Mouse (Mus musculus) heart, embryonic 13.5 days (tissue): ENCODE measurements around the gene Layn. TPM values are rescaled to one million over a fixed set of nuclear protein-coding genes. Genes with fewer than 3 reads are reported as not detected.

Source experiments
- ATAC-seq: fragments of 200-750 bp; cut with Nextera tagmentation; 2 replicates; pipeline ENCODE4 v1.8.0; 2017; ENCODE audit warnings: moderate TSS enrichment; ENCODE audit not compliant: insufficient number of reproducible peaks, low FRiP score, low TSS enrichment; ENCODE audit errors: extremely low read depth
- H3K27ac ChIP-seq: fragments of 300-500 bp; sonication (generic); replicated peaks from 2 replicates; pipeline ENCODE4 v1.5.1; 2015; ENCODE audit warnings: moderate library complexity, mild to moderate bottlenecking, inconsistent platforms
- H3K27me3 ChIP-seq: fragments of 300-500 bp; sonication (generic); replicated peaks from 2 replicates; pipeline ENCODE4 v1.6.1; 2015; ENCODE audit warnings: mild to moderate bottlenecking, inconsistent platforms
- H3K36me3 ChIP-seq: fragments of 300-500 bp; sonication (generic); 2 replicates; pipeline ENCODE4 v1.6.1; 2015; ENCODE audit warnings: mild to moderate bottlenecking, inconsistent platforms
- H3K4me1 ChIP-seq: fragments of 300-500 bp; sonication (generic); 2 replicates; pipeline ENCODE4 v1.6.1; 2015; ENCODE audit warnings: inconsistent platforms
- H3K4me2 ChIP-seq: fragments of 300-500 bp; sonication (generic); 2 replicates; pipeline ENCODE4 v1.6.1; 2015; ENCODE audit warnings: inconsistent platforms, mild to moderate bottlenecking, moderate library complexity
- H3K4me3 ChIP-seq: fragments of 300-500 bp; sonication (generic); 2 replicates; pipeline ENCODE4 v1.5.1; 2015; ENCODE audit warnings: moderate library complexity, mild to moderate bottlenecking, inconsistent platforms
- H3K9ac ChIP-seq: fragments of 300-500 bp; sonication (generic); 2 replicates; pipeline ENCODE4 v1.6.1; 2015; ENCODE audit warnings: inconsistent platforms, mild to moderate bottlenecking, moderate library complexity
- H3K9me3 ChIP-seq: fragments of 300-500 bp; sonication (generic); 2 replicates; pipeline ENCODE4 v1.6.1; 2016; ENCODE audit warnings: inconsistent platforms
- WGBS: fragments of 180-500 bp; shearing (Covaris S2); methylation state at CpG from one replicate; pipeline ENCODE4 v1.1.7; 2015; ENCODE audit warnings: mixed read lengths; 5-methylcytosine and 5-hydroxymethylcytosine counted together
- polyA plus RNA-seq: library from polyadenylated mRNA; unstranded; fragments of >200 nt; fragmentation: Nextera tagmentation; extraction: Ambion mirVana; gene quantifications from 2 replicates; pipeline ENCODE4 v1.2.1, GENCODE M21; 2015

Gene Layn
- polyA plus RNA-seq, 1 experiment from 2014 or later: 8.3 TPM

DNA sequence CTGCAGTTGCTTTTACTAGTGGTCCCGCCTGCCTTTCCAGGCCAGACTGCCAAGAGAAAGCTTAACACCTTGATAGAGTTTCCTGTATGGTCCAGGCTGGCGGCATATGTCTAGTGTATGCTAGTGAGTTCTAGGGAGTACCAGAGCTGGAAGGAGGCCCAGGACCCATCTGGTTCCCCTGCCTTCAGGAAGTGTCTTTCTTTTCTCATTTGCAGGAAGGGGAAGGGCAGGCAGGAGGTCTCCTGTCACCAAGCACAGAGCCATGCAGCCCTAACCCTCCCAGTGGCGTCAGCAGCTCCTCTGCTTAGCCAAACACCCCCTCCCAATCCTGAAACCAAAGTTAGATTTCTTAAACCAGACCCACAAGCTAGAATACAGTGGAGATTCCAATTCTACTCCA is 1.1 kb downstream of the Layn start:
- H3K27ac ChIP-seq: peak overlapping the region; percentile 73
- H3K9ac ChIP-seq: peak overlapping the region; percentile 83
- no peaks in the 10 kb centered on the region for H3K9me3 ChIP-seq
- peaks cover 4% of the 10 kb centered on the region; the same call in 1 of the 2 replicates for H3K27me3 ChIP-seq
- 0 out of 2 replicates have a peak, but pooled peaks have one; percentile 17 for ATAC-seq
- 18% methylated on average over 3 of the region's 3 CpGs for WGBS
- peak overlapping the region; percentile 68 for H3K4me3 ChIP-seq
- H3K4me1 ChIP-seq: peaks cover 27% of the 10 kb centered on the region
- no peaks in the 10 kb centered on the region for H3K36me3 ChIP-seq
- peak overlapping the region; percentile 98 for H3K4me2 ChIP-seq

DNA sequence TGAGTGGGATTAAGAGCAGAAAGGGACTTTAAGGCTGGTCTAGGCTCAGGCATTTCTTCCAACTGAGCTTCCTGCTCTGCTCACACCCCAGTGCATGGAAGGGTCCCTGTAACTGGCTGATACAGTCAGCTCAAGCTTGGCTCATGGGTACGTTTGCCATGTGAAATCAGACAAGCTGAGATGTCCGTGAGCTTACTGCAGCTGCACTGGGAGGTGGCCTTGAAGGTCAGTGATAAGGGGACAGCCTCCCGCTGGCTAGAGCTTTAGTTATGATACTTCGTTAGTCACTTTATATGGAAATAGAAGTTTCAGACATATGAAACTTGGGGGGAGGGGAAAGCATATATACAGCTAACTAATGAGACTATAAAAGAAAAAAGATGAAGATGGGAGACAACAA is 6.1 kb downstream of the Layn start:
- WGBS: 38% methylated on average over 4 of the region's 4 CpGs
- no peak overlapping the region for H3K9ac ChIP-seq
- no peak for ATAC-seq

DNA sequence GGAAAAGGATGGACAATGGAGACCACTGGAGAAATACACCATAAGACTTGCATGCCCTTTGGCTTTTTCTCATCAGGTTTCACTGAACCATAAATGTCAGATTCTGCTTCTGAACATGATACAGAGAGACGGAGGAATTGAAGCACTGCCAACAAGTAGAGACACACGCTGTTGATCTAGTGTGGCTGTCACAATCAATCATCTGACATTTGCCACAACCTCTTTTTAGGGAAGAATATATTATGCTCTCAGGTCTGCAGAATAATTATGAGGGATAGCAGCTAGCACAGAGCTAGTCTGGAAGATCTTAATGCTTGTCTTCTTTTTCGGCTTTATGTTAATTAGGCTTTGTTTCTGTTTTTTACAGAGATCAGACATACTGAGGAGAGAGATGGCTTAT is 8.7 kb downstream of the Layn start:
- Histone ChIP-seq H3K4me2 (no peak overlapping the region), H3K36me3 (no peaks in the 10 kb centered on the region), H3K9ac (no peak overlapping the region), H3K27ac (no peak overlapping the region), H3K9me3 (no peaks in the 10 kb centered on the region), H3K27me3 (0 out of 2 replicates have a peak, but pooled peaks cover 7% of the 10 kb centered on the region), H3K4me1 (peaks cover 32% of the 10 kb centered on the region), H3K4me3 (no peak overlapping the region)
- ATAC-seq: no peak
- 48% methylated on average over 3 of the region's 3 CpGs for WGBS

More for the DNA sequence above, 6.1 kb downstream of the Layn start:
- Histone ChIP-seq H3K9me3 (no peaks in the 10 kb centered on the region), H3K4me1 (peaks cover 41% of the 10 kb centered on the region), H3K27ac (no peak overlapping the region), H3K36me3 (no peaks in the 10 kb centered on the region), H3K4me3 (no peak overlapping the region), H3K4me2 (no peak overlapping the region), H3K27me3 (peaks cover 10% of the 10 kb centered on the region; the same call in 1 of the 2 replicates)

DNA sequence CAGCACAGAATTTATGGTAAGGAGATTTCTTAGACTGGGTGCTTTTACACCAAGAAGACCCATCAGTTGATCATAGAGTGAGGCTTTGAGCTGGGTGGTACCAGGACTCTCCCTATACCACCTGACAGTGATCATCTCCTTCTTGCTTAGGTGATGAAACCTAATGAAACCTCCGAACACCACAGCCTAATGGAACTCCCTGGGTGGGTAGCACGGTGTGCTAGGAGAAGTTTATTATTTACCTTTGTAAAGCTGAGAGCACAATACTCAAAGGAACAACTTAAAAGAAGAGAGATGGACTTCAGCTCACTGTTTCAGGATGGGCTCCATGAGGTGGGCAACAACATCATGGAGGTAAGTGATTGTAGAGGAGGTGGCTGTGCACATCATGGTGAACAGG is 16.3 kb downstream of the Layn start, which contains the start of gene Btg4:
Gene Btg4 (plus strand): TSS at position 301 of the 400 bp plus-strand sequence.
- Histone ChIP-seq H3K4me3 (no peak within 1 kb of the TSS), H3K4me1 (peaks cover 4% of the 10 kb centered on the region; the same call in 1 of the 2 replicates), H3K9ac (no peak within 1 kb of the TSS), H3K27me3 (no peaks in the 10 kb centered on the region), H3K9me3 (no peaks in the 10 kb centered on the region), H3K27ac (no peak within 1 kb of the TSS), H3K36me3 (peaks cover 21% of the 10 kb centered on the region), H3K4me2 (no peak within 1 kb of the TSS)
- 84% methylated on average over 2 of the region's 2 CpGs for WGBS
- ATAC-seq: no peak

DNA sequence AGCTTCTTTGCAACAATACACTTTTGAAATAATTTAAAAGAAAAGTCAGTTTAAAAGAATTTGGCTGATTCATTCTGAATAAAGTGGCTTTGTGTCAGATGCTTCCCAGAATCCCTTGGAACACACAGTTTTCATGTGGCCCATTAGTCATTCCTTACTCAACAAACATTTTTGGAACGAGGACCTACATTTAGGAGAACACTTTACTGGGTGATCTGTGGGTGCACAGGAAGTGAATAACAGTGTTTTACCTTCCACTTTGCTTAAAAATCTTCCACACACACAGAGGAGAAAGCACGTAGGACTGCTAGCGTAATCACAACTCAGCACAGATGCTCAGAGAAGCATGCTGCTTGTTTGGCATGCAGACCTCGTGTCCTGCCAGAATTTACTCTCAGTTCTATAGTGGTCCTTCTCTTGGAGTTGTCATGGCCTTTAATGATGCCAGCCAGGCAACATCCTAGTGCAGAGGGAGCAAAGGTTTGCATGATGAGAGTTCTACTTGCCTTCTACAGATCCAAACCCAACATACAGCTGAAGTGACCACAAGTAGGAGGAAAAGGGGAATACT is 17.9 kb downstream of the Layn start:
- WGBS: 56% methylated on average over 4 of the region's 4 CpGs
- Histone ChIP-seq H3K27ac (no peak overlapping the region), H3K36me3 (peaks cover 21% of the 10 kb centered on the region), H3K4me2 (no peak overlapping the region), H3K4me1 (peaks cover 4% of the 10 kb centered on the region; the same call in 1 of the 2 replicates), H3K4me3 (no peak overlapping the region), H3K9me3 (no peaks in the 10 kb centered on the region), H3K27me3 (no peaks in the 10 kb centered on the region), H3K9ac (no peak overlapping the region)
- ATAC-seq: no peak

GRCm38 (mm10) chr9:51056360-51057324 is 20.3 kb downstream of the Layn start:
- ATAC-seq: no peak
- WGBS: 61% methylated on average over 3 of the region's 3 CpGs
- peaks cover 8% of the 10 kb centered on the region; the same call in 1 of the 2 replicates for H3K36me3 ChIP-seq

GRCm38 (mm10) chr9:51052180-51052579 is 24.7 kb downstream of the Layn start:
- no peak overlapping the region for H3K4me3 ChIP-seq
- no peak for ATAC-seq
- no peaks in the 10 kb centered on the region for H3K27me3 ChIP-seq
- no peaks in the 10 kb centered on the region for H3K9me3 ChIP-seq
- H3K4me1 ChIP-seq: peaks cover 4% of the 10 kb centered on the region; the same call in 1 of the 2 replicates
- H3K9ac ChIP-seq: no peak overlapping the region
- WGBS: 38% methylated on average over 3 of the region's 3 CpGs
- H3K27ac ChIP-seq: no peak overlapping the region
- H3K36me3 ChIP-seq: no peaks in the 10 kb centered on the region
- no peak overlapping the region for H3K4me2 ChIP-seq

More at GRCm38 (mm10) chr9:51056360-51057324, 20.3 kb downstream of the Layn start:
- no peak overlapping the region for H3K4me2 ChIP-seq
- H3K9me3 ChIP-seq: no peaks in the 10 kb centered on the region
- no peaks in the 10 kb centered on the region for H3K27me3 ChIP-seq
- H3K4me1 ChIP-seq: peaks cover 4% of the 10 kb centered on the region; the same call in 1 of the 2 replicates
- H3K9ac ChIP-seq: no peak overlapping the region
- no peak overlapping the region for H3K27ac ChIP-seq
- H3K4me3 ChIP-seq: no peak overlapping the region

DNA sequence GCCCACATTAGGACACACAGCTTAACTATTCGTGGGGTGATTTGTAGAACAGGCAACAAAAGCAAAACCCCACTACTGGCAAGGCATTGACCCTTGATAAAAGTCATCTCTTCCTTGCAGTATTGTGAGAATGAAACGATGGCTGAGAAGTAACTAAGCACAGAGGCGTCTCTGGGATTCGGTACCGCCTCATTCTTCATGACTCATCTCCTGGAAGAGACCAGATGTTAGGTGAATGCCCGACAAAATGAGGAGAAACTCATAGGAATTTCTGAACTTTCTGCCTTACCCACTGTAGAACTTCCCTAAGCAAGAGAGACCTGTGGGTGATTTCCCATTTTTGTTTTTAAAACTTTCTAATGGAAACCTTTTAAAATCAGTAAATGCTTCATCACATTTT is 34.8 kb downstream of the Layn start:
- no peak for ATAC-seq
- Histone ChIP-seq H3K4me2 (no peak overlapping the region), H3K27ac (no peak overlapping the region), H3K4me1 (no peaks in the 10 kb centered on the region), H3K36me3 (no peaks in the 10 kb centered on the region), H3K4me3 (no peak overlapping the region), H3K9me3 (no peaks in the 10 kb centered on the region), H3K27me3 (no peaks in the 10 kb centered on the region), H3K9ac (no peak overlapping the region)
- 63% methylated on average over 6 of the region's 6 CpGs for WGBS

DNA sequence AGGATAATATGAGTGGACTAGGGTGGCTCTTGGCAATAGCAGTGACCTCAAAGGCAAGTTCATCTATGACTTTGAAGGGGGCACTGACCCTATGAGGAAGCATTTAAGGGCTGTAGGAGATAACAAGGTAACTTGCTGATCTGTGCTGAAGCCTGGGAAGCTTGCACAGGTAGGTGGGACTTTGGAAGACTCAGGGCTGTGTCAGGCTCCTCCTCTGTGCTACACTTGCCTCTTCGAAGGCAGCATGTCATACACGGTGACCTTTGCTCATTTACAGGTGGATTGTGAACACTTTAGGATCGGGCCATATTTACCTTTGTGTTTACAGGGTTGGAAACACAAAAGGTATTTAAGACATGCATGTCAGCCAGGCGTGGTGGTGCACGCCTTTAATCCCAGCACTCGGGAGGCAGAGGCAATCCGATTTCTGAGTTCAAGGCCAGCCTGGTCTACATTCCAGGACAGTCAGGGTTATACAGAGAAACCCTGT is 35.4 kb downstream of the Layn start:
- Histone ChIP-seq H3K36me3 (no peaks in the 10 kb centered on the region), H3K4me1 (no peaks in the 10 kb centered on the region), H3K4me3 (no peak overlapping the region), H3K9ac (no peak overlapping the region), H3K27me3 (no peaks in the 10 kb centered on the region), H3K9me3 (no peaks in the 10 kb centered on the region), H3K27ac (no peak overlapping the region), H3K4me2 (no peak overlapping the region)
- 90% methylated on average over 7 of the region's 7 CpGs for WGBS
- ATAC-seq: no peak

GRCm38 (mm10) chr9:51032785-51033529 is 43.9 kb downstream of the Layn start:
- peaks cover 13% of the 10 kb centered on the region for H3K4me1 ChIP-seq
- no peak overlapping the region for H3K4me3 ChIP-seq
- no peaks in the 10 kb centered on the region for H3K9me3 ChIP-seq
- ATAC-seq: no peak
- H3K27ac ChIP-seq: no peak overlapping the region
- no peak overlapping the region for H3K4me2 ChIP-seq
- no peak overlapping the region for H3K9ac ChIP-seq
- WGBS: 79% methylated on average over 3 of the region's 3 CpGs
- no peaks in the 10 kb centered on the region for H3K36me3 ChIP-seq
- no peaks in the 10 kb centered on the region for H3K27me3 ChIP-seq

DNA sequence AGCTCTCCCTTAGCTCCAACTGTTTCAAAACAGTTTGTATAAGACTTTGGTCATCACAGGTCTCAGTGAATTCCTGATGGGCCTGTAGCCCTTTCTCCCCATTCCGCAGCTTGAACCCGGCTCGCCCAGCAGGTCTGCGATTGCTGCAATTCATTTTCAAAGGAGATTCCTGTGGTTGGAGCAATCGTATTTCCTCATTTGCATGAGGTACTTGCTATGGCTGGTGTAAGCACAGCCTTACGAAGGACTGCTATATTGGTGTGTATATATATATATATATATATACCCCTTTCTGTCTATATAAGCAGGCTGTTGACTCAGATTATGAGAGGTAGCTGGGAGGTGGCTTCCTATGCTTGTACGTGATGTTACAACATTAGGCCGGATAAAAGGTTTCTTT is 44.6 kb downstream of the Layn start:
- no peak overlapping the region for H3K9ac ChIP-seq
- WGBS: 66% methylated on average over 8 of the region's 8 CpGs
- H3K4me1 ChIP-seq: peaks cover 13% of the 10 kb centered on the region
- no peak for ATAC-seq
- no peak overlapping the region for H3K4me2 ChIP-seq
- no peak overlapping the region for H3K4me3 ChIP-seq
- H3K36me3 ChIP-seq: no peaks in the 10 kb centered on the region
- H3K9me3 ChIP-seq: no peaks in the 10 kb centered on the region
- no peaks in the 10 kb centered on the region for H3K27me3 ChIP-seq
- no peak overlapping the region for H3K27ac ChIP-seq
